Mouse (Mus musculus): ENCODE measurements around the gene Snai3.

Snai3 gene

DNA sequence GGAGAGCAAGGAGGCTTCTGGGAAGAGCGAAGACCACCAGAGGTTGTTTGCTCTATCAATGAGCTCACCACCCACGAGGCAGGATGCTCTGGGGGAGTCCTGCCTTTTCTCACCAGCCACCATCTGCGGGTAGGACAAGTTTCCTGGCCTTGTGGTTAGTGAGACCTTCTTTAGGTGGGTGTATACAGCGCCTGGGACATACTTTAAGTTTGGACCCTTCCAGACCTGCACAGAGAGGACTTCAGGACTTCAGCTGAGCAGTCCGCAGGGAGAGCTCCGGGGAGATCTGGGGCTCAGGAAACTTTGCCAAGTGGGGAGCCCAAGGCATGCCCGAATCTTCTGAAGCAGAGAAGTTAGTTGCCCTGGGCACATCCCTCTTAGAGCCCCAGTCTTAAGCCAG is 543 bp downstream of the Snai3 start:
- DNase-seq (ENCODE audit: low read depth, low spot score), result peak; percentile 57

DNA sequence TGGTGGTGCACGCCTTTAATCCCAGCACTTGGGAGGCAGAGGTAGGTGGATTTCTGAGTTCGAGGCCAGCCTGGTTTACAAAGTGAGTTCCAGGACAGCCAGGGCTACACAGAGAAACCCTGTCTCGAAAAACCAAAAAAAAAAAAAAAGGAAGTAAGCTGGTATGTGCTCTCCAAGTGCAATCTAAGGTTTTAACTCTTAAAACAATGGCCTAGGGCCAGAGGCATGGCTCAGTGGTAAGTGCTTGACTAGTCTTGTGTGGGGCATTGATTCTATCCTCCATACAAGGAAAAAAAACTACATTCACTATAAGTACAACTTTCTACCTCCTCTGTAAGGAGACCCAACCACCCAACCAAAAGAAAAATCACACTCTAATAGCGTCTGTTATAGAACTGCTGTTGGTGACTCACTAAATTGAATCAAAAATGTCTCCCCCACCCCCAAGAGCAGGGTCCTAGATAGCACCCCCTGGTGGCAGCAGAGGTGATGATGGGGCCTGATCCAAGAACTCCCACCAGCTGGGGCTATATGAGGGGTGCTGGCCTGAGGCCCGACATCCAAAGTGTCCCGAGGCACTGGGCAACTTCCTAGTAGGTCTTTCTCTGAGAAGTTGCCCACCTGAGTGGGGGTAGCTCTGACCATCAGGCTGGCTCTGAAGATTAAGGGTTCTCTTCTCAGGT is 1.2 kb downstream of the Snai3 start:
- DNase-seq (ENCODE audit: low read depth, low spot score), result peak; percentile 50

DNA sequence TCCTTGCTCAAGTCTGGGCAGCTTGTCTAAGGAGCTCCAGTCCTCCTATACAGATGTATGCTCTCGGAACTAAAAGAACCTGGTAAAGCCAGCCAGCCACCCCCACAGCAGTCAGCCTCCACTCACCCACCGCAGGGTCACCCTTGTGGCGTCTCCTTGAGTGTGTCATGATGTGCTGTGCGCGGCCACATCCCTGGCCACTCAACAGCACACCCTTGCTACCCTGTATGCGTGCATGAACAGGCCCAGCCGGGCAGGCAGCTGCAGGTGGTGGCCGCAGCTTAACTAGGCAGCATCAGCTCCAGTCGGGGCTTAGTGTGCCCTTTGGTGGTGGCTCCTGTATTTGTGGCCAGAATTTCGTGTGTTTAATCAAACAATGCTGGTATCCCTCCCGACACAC is 3.4 kb downstream of the Snai3 start:
- DNase-seq (ENCODE audit: low read depth, low spot score), result no peak

DNA sequence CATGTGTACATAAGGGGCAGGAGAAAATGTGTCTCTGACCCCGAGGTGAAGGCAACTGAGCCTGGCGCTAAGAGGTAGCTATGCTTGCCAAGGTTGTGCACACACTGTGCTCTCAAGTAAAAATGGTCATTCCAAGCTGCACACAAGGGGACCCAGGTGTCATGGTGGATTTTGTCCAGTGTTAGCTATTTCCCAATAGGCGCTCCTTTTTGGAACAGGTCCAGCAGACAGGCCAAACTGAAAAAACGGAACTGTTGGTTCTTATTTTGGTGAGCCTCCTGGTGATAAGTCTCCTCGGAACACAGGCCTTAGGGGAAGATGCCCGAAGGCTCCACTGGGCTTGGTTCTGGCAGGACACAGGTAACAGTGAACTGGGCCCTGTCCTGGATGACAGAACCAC is 6.1 kb downstream of the Snai3 start:
- no peak for DNase-seq (ENCODE audit: low read depth, low spot score)

DNA sequence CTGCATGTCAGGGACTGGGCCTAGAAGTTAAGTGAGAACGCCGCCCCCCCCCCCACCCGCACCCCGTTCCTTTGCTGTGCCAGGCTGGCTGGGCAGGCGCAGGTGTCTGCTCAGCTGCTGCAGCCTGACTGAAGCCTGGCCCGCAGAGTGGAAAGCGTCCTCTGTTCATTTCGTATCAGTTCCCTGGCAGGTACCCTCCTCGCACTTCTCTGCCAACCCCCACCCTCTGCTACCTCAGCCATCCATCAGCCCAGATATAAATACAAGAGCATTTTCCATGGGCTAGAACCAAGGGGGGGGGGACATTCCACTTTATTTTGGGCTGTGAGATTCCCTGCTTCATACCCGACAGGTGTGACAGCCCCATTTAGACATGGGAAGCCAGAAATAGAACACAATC is 8.4 kb downstream of the Snai3 start:
- DNase-seq (ENCODE audit: low read depth, low spot score), result no peak

DNA sequence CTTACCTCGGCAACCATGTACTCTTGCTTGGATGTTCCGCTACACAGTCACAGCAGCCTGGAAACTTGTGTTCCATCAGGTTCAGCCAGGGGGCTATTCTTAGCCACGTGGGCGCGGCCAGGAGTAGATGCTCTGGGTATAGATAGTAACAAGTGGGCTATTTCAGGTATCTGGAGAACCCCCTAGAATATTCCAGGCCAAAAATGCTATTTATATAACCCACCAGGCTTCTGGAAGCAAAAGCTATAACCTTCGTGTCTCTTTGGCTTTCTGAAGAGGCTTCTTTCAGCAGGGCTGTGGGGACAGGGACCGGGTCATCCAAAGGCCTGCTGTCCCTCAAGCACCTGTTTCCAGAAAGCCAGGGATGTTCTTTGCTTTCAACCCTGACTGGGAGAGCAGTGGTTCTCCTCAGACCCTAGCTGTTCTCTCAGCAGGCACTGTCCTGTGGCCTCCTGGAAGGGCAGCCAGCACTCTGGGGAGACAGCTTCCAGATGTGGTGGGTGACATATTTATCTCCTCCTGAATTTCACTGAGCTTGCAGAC is 9.3 kb downstream of the Snai3 start:
- no peak for DNase-seq (ENCODE audit: low read depth, low spot score)

DNA sequence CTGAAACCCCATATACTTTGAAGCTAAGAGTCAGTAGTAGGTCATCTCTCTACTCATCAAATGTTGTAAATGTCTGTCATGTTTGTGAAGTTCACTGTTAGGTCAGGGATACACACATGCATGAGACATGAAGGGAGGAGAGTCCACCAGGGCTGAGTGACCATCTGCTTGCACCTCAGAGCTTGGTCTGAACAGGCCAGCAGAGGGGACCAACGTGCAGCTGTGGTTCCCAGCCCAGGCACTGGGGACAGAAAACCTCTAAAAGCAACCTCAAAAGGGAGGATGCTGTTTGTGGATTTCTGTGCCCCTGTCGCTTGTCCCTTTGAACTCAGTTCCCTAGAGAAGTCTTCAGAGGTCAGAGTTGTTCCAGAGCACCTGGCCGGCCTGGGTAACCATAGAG is 15.3 kb downstream of the Snai3 start:
- no peak for DNase-seq (ENCODE audit: low read depth, low spot score)

DNA sequence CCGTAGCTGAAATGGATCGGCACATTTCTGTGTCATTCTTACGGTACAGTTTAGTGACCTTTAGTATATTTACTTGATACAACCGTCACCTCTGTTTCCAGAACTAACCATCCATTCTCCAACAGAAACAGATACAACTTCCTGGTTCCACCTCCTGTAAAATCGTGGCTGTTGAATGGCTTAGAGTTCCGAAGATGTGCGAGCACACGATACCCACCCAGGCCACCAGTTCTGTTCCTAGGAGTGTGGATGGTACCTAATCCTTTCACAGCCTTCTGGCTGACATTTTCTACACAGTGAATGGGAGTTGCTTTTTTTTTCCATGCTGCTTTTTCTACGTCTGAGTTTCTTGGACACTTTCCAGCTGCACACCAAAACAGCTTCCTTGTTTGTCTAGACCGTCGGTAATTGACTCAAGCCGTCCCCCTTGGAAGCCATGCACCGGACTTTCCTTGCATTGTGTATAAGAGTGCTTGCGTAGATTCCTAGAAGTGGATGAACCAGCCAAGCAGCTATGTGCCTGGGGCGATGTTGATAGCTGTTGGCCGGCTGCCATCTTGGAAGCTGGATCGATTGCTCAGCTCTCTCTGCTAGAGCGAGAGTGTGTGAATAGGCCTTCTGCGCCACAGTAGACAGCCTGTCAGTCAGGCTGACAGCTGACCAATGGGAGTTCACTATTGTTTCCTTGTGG is 16.3 kb downstream of the Snai3 start:
- DNase-seq (ENCODE audit: low read depth, low spot score), result peak; percentile 85

DNA sequence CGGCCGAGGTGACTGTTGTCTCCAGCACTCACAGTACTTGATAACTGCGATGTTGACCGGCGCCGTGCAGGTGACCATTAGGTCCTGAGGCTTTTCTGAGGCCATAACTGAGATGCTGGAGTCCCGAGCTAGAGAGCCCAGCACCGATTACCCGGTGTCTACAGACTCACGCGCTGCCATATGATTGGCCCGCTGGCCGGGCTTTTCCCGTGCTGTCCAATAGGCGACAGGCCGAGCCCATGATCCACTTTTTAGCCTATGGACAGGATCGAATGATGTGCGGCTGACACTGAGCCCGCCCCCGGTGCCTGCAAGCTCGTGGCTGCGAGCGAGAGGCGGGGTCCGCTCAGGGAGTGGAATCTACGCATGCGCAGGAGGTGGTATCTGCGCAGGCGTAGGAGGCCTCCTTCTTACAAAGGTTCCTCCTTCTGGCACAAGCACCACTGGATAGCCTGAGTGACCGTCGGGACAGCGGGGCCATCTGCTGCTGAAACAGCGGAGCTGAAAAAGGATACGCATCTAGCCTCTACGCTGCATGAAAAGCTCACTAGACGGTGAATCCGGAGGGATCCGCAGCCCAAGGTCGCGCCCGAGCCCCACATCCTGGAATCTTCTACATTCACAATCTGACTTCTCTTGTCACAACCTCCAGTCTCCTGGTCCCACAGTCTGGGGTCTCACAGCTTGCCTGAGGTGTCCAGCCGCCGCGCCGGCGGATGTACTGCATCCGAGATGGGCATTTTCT is 17.1 kb downstream of the Snai3 start, which contains the start of gene Mvd:
Gene Mvd (minus strand): TSS at position 161 of the 745 bp plus-strand sequence.
- DNase-seq (ENCODE audit: low read depth, low spot score), result peak; percentile 100

DNA sequence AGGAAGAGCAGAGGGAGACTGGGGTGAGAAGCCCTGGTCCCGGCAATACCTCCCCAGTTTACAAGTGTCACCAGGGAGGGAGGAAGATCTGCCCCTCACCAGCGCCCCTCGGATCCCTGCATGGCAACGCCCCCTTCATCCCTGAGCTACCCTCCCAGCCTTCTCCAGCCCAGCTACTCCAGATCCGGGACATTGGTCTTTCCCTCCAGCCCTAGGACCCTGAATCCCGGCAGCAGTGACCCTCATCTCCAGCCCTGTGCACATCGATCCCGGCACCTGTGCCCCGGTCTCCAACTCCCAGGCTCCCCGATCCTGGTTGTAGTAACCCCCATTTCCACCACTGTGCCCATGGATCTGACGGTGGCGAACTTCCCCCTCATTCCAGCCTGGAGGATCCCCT is 17.8 kb downstream of the Snai3 start:
- peak; percentile 25 for DNase-seq (ENCODE audit: low read depth, low spot score)

DNA sequence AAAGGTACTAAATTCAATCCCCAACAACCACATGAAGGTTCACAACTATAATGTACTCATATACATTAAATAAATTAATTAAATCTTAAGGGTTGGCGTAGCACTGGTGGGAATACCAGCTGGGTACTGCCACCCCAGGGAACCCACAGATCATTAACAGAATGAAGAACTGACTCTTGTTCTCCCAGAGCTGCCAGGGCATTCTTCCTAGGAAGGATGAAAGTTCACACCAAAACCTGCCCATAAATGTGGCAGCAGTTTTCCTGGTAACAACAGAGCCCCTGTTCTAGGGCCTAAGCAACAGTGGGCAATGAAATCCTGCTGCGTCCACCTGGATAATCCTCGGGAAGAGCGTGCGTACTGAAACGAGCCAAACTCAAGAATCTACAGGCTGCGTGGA is 18.2 kb downstream of the Snai3 start:
- DNase-seq (ENCODE audit: low read depth, low spot score), result no peak

DNA sequence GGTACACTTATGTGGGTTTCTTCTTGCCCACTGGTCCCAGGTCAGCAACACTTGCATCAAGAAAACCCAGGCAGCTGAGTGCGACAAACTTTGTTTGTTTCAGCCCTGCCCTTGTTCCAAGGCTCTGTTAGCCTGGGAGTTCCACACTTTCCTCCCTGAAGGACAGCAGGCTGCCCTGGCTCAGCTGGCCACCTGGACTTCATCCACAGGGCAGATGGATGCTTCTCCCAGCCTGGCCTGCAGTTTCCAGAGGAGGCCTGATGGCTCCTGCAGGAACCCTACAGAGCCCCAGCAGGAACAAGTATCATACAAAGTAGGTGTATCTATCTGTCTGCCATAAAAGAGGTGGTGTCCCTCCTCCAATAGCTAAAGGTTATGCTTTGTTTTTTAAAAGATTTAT is 19.2 kb downstream of the Snai3 start:
- no peak for DNase-seq (ENCODE audit: low read depth, low spot score)

DNA sequence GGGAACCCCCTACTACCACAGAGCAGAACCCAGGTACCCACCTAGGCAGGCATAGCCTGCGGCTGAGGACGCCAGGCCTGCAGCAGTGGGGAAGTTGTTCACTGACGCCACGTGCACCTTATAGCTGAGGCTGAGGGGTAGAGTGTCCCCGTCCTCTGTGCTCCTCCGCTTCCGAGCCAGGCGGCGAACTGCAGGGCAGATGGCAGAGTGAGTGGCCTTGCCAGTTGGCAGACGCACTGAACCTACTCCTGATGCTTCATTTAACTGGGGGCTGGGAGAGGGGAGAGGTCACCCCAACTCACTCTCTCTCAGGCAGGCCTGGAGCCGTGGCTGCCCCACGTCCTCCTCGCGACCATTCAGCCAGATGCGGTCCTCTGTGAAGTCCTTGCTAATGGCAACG is 21.2 kb downstream of the Snai3 start:
- no peak for DNase-seq (ENCODE audit: low read depth, low spot score)

DNA sequence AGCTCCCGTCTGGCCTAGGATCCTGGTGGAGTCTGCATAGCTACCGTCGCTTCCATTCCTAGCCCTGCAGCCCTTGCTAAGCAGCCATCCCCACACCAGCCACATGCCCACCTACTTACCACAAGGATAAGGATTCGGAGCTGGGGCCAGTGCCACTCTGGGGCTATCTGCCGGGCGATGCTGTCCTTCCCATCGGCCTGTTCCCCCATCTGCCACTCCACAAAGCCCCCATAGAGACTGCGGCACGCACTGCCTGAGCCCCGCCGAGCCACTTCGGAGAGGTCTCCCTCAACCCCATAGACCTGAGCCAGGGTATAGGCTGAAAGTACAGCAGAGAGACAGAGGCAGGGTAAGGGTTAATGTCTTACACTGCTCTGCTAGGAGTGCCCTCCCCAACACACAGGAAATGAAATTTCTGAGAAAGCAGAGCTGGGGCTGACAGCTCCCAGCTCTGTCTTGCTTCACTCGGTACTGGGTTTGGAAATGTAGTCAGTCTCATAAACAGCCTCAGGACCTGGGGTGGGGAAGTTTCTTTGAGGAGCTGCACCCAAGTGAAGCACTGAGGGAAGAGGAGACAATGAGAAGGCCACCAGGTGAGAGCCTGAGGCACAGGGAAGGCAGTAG is 22.7 kb downstream of the Snai3 start:
- peak; percentile 49 for DNase-seq (ENCODE audit: low read depth, low spot score)

DNA sequence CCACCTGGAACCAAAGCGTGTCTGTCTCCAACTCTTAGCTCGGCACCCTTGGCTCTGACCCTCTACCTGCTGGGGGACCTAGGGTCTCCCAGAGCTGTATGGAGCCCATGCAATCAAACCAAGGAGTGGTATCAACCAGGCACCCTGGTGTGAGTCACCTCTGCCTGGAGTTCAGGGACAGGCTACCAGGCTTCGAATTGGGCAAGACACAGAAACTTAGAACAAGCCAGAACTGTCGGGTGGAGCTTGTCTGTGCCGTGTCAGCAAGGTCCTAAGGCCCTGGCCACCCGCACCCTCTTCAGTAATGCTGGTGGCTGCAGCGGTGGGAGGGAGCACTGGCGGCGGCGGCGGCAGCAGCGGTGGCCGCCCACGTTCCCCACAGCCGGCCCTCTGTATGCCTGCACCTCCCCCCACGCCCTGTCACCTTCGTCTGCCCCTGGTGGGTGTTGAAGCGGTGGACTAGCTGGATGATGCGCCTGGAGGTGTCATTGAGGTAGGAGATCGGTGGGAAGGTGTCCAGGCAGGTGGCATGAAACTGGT is 23.9 kb downstream of the Snai3 start:
- peak; percentile 52 for DNase-seq (ENCODE audit: low read depth, low spot score)

DNA sequence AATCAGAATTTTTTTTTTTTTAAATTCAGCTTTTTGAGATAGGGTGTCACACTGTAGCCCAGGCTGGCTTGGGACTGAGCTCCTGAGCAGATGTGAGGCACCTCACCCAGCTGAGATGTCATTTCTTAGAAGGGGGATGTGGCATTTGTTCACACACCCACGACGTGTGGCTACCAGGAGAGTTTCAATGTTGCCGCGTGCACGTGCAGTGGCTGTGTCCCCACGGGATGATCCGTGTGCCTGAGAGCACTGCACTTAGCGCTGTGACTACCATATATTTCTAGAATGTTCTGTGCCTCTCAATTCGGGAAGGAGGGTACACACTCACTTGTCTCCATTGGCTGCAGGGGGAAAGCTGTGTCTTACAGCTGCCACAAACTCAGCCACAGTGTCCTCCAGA is 24.4 kb downstream of the Snai3 start:
- DNase-seq (ENCODE audit: low read depth, low spot score), result peak; percentile 44

DNA sequence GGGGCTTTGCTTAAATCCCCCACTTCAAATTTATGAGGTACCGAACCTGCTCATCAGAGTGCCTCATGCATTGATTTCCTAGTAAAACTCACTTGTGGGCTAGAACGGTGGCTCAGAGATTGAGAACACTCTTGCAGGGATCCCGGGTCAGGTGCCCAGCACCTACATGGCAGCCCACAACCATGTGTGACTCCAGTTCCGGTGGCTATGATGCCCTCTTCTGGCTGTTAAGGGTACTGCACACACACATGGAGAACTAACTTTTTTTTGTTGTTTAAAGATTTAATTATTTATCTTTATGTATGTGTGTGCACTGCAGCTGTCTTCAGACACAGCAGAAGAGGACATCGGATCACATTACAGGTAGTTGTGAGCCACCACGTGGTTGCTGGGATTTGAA is 25.2 kb downstream of the Snai3 start:
- peak; percentile 35 for DNase-seq (ENCODE audit: low read depth, low spot score)

DNA sequence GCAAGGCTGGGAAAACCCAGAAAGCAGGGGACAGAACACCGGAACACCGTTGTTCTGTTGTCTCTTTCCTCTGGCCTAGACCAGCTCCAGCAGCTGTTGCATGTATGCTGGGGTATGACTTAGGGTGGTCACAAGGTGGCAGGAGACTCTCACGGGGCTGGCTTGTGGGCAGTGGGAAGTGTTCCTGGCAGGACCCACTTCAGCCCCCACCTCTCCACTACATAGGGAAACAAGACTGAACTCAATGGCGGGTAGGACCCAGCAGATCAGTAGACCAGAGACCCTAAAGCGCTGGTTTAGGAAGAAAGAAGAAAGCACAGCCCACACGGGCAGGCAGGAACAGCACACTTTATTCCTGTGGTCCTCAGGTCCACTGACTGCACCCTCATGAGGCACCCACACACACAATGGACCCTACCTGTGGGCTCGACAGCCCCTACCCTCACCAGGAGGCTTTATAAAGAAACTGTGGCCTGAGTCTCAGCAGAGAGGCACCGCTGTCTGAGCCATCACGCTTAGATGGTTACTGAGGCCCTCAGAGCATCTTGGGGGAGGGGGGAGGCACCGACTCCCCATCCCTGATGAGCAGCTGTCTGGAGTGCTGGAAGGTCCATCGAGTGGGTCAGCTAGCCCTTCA is 27.1 kb downstream of the Snai3 start:
- no peak for DNase-seq (ENCODE audit: low read depth, low spot score)

DNA sequence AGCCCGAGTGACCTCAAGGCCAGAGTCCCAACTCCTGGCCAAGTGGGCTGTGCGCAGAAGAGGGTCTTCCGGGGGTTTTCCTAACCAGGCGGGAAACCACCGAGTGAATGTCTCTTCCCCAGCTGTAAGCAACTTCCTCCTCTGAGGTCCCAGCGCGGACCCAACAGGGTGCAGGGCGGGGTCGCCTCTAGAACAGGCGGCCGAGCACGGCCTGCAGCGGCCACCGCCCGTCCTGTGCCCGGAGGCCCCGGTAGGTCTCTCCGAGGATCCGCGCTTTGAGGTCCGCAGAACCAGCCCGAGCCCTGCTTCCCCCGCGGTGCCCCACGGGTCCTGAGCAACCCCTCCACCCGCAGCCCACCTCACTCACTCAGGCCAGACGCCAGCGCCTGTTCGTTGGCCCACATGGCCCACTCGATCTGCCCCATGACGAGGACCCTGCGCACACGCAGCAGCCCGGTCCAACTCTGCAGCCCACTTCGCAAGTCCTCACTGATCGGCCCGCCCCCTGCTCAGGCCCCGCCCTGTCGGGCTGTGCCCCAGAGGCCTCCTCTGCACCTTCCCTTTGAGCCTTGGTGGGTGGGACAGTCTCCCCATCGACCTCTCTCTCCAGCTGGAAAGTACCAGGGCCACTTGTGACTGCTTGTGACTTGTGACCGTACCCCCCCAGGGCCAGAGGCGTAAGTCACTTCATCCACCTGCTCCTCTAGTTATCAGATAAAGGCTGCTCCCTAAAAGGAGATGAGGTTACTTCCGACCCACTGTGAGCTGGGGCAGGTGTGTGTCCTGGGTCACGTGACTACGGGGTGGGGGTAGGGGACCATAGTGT is 27.9 kb downstream of the Snai3 start, which contains the start of gene Cyba:
Gene Cyba (minus strand): TSS at position 488 of the 826 bp plus-strand sequence.
- peak; percentile 89 for DNase-seq (ENCODE audit: low read depth, low spot score)
